ENCODE assay signal across 8 mouse cellular contexts in genomic region chr7:30168914-30169582, GRCm38 (mm10). TPM values are rescaled to one million over a fixed set of nuclear protein-coding genes. Genes with fewer than 3 reads are reported as not detected.
A peak's percentile ranks its signal among the peaks of the same experiment; 100 is the strongest.
DNase-seq lines count a peak whose midpoint lies in the region; ATAC-seq and TF ChIP-seq lines count a peak whose summit lies in the region.

No protein-coding gene starts in this region.

- ATAC-seq in kidney, embryonic 16.5 days (ENCODE audit: low FRiP score, low TSS enrichment) = no peak; the same call in 1 of the 2 replicates
- ATAC-seq in activated CD4-positive, CD25-positive, alpha-beta regulatory T cell, adult 4 months = peak; percentile 42
- no peak; the same call in 1 of the 2 replicates for ATAC-seq in forebrain, embryonic 12.5 days (ENCODE audit: low FRiP score)
- ATAC-seq in liver, embryonic 14.5 days (ENCODE audit: insufficient read depth) = peak; percentile 29

- peak overlapping the region; percentile 75 for H3K4me3 ChIP-seq in kidney, embryonic 16.5 days (ENCODE audit: low read length)
- H3K4me3 ChIP-seq in forebrain, embryonic 12.5 days (replicated peaks) = peak overlapping the region; percentile 69
- peak overlapping the region; percentile 85 to 100 for H3K4me3 ChIP-seq in liver, embryonic 14.5 days (ENCODE audit: insufficient read depth in 1 of 2, low read depth in 2 of 2, low read length in 2 of 2)

- peak overlapping the region; percentile 91 for H3K9ac ChIP-seq in kidney, embryonic 16.5 days (replicated peaks; ENCODE audit: low read length)
- peak overlapping the region; percentile 78 for H3K9ac ChIP-seq in forebrain, embryonic 12.5 days
- H3K9ac ChIP-seq in liver, embryonic 14.5 days (replicated peaks) = peak overlapping the region; percentile 95

- H3K27me3 ChIP-seq in kidney, embryonic 16.5 days (ENCODE audit: insufficient read depth, low read length) = no peaks in the 10 kb centered on the region
- H3K27me3 ChIP-seq in forebrain, embryonic 12.5 days = no peaks in the 10 kb centered on the region
- no peaks in the 10 kb centered on the region for H3K27me3 ChIP-seq in liver, embryonic 14.5 days (ENCODE audit: control insufficient read depth, insufficient read depth, low read length)

- H3K36me3 ChIP-seq in kidney, embryonic 16.5 days (ENCODE audit: insufficient read depth, low read length) = peaks cover 40% of the 10 kb centered on the region
- peaks cover 37% of the 10 kb centered on the region for H3K36me3 ChIP-seq in forebrain, embryonic 12.5 days (replicated peaks)
- peaks cover 4% of the 10 kb centered on the region for H3K36me3 ChIP-seq in liver, embryonic 14.5 days (replicated peaks; ENCODE audit: control insufficient read depth, insufficient read depth, low read depth)

- H3K9me3 ChIP-seq in kidney, embryonic 16.5 days (ENCODE audit: low read length) = peaks cover 34% of the 10 kb centered on the region
- peaks cover 42% of the 10 kb centered on the region for H3K9me3 ChIP-seq in forebrain, embryonic 12.5 days
- no peaks in the 10 kb centered on the region; the same call in 1 of the 2 replicates for H3K9me3 ChIP-seq in liver, embryonic 14.5 days (ENCODE audit: control insufficient read depth, low read length)

- WGBS in kidney, embryonic 16.5 days = 2% methylated on average over 21 of the region's 21 CpGs
- 4% methylated on average over 21 of the region's 21 CpGs for whole genome bisulfite sequencing in forebrain, embryonic 12.5 days
- WGBS in liver, embryonic 14.5 days (ENCODE audit: insufficient replicate concordance) = 1% methylated on average over 21 of the region's 21 CpGs

- H3K27ac ChIP-seq in kidney, embryonic 16.5 days (ENCODE audit: low read length) = peak overlapping the region; percentile 89
- peak overlapping the region; percentile 91 for H3K27ac ChIP-seq in forebrain, embryonic 12.5 days
- H3K27ac ChIP-seq in liver, embryonic 14.5 days = peak overlapping the region; percentile 72

- TF ChIP-seq EP300 in liver, embryonic 14.5 days (IDR thresholded peaks at IDR 0.05; ENCODE audit: low read depth) = no peak

- TF ChIP-seq CTCF in liver, embryonic 14.5 days (IDR thresholded peaks at IDR 0.05; ENCODE audit: low read depth) = no peak

- no peak for DNase-seq in kidney, adult 8-10 months
- peak in 2 of 3 experiments; percentile 26 for DNase-seq in liver, embryonic 14.5 days (ENCODE audit: low read depth in 3 of 3, low spot score in 3 of 3)
- peak; percentile 42 for DNase-seq in telencephalon, adult 2 months (ENCODE audit: low read depth, low spot score)
- no peak for DNase-seq in kidney, adult 11 months
- no peak for DNase-seq in spleen, adult 12 weeks (ENCODE audit: low spot score)

- H3K4me2 ChIP-seq in kidney, embryonic 16.5 days (replicated peaks; ENCODE audit: low read depth, low read length) = peak overlapping the region; percentile 68
- peak overlapping the region; percentile 70 for H3K4me2 ChIP-seq in forebrain, embryonic 12.5 days
- H3K4me2 ChIP-seq in liver, embryonic 14.5 days (ENCODE audit: low read depth) = peak overlapping the region; percentile 71

- H3K4me1 ChIP-seq in kidney, embryonic 16.5 days (ENCODE audit: insufficient read depth, low read length) = peaks cover 19% of the 10 kb centered on the region; the same call in 1 of the 2 replicates
- H3K4me1 ChIP-seq in forebrain, embryonic 12.5 days = peaks cover 12% of the 10 kb centered on the region
- H3K4me1 ChIP-seq in liver, embryonic 14.5 days (replicated peaks; ENCODE audit: control insufficient read depth in 2 of 2, insufficient read depth in 2 of 2, low read length in 1 of 2) = peaks cover 12 to 13% of the 10 kb centered on the region in 2 experiments

RNA-seq across cellular contexts. Expression of gene Zfp146, which starts 0.5 kb away (rescaled TPM):
- polyA plus RNA-seq in kidney, embryonic 16.5 days (2015; fragmentation: Nextera tagmentation; extraction: Ambion mirVana) = 12.6 and 15.6 TPM in 2 replicates
- polyA plus RNA-seq in activated CD4-positive, CD25-positive, alpha-beta regulatory T cell, adult 4 months (2017; shearing (Covaris generic)) = 10 to 100 TPM; 11.4 to 18.0 TPM
- 23.6 and 25.8 TPM in 2 replicates for polyA plus RNA-seq in forebrain, embryonic 12.5 days (2016; fragmentation: Nextera tagmentation; extraction: Ambion mirVana)
- 13.5 and 20.8 TPM in 2 replicates for polyA plus RNA-seq in liver, embryonic 14.5 days (2012; rRNA removed)
- polyA plus RNA-seq in liver, embryonic 14.5 days (2014; fragmentation: Nextera tagmentation; extraction: Ambion mirVana) = 4.2 and 4.4 TPM in 2 replicates

RNA-seq across cellular contexts. Expression of gene Cox7a1, which starts 14.9 kb away (rescaled TPM):
- polyA plus RNA-seq in kidney, embryonic 16.5 days (2015; fragmentation: Nextera tagmentation; extraction: Ambion mirVana) = 11.7 and 13.8 TPM in 2 replicates
- 1 to 10 TPM in 1 of 2 experiments, not detected in 1; 4.6 TPM for polyA plus RNA-seq in activated CD4-positive, CD25-positive, alpha-beta regulatory T cell, adult 4 months (2017; shearing (Covaris generic))
- 3.0 and 3.7 TPM in 2 replicates for polyA plus RNA-seq in forebrain, embryonic 12.5 days (2016; fragmentation: Nextera tagmentation; extraction: Ambion mirVana)
- 3.5 TPM in 2 replicates for polyA plus RNA-seq in liver, embryonic 14.5 days (2012; rRNA removed)
- polyA plus RNA-seq in liver, embryonic 14.5 days (2014; fragmentation: Nextera tagmentation; extraction: Ambion mirVana) = 5.5 and 7.0 TPM in 2 replicates

RNA-seq across cellular contexts. Expression of gene Capns1, which starts 29.6 kb away (rescaled TPM):
- 105 and 111 TPM in 2 replicates for polyA plus RNA-seq in kidney, embryonic 16.5 days (2015; fragmentation: Nextera tagmentation; extraction: Ambion mirVana)
- 10 to 100 TPM; 72.6 to 76.3 TPM for polyA plus RNA-seq in activated CD4-positive, CD25-positive, alpha-beta regulatory T cell, adult 4 months (2017; shearing (Covaris generic))
- 44.5 and 51.3 TPM in 2 replicates for polyA plus RNA-seq in forebrain, embryonic 12.5 days (2016; fragmentation: Nextera tagmentation; extraction: Ambion mirVana)
- 122 and 167 TPM in 2 replicates for polyA plus RNA-seq in liver, embryonic 14.5 days (2012; rRNA removed)
- polyA plus RNA-seq in liver, embryonic 14.5 days (2014; fragmentation: Nextera tagmentation; extraction: Ambion mirVana) = 29.3 and 31.2 TPM in 2 replicates

RNA-seq across cellular contexts. Expression of gene Zfp382, which starts 47.3 kb away (rescaled TPM):
- polyA plus RNA-seq in kidney, embryonic 16.5 days (2015; fragmentation: Nextera tagmentation; extraction: Ambion mirVana) = 11.7 and 12.0 TPM in 2 replicates
- polyA plus RNA-seq in activated CD4-positive, CD25-positive, alpha-beta regulatory T cell, adult 4 months (2017; shearing (Covaris generic)) = 10 to 100 TPM; 11.8 to 13.4 TPM
- 16.1 and 21.2 TPM in 2 replicates for polyA plus RNA-seq in forebrain, embryonic 12.5 days (2016; fragmentation: Nextera tagmentation; extraction: Ambion mirVana)
- polyA plus RNA-seq in liver, embryonic 14.5 days (2012; rRNA removed) = 0.26 and 0.66 TPM in 2 replicates
- 0.32 and 1.5 TPM in 2 replicates for polyA plus RNA-seq in liver, embryonic 14.5 days (2014; fragmentation: Nextera tagmentation; extraction: Ambion mirVana)

Comparison
In these comparisons a context has a peak if more than half of its experiments do, and no peak if none do; other contexts are left out.
1. ATAC-seq: peak in activated CD4-positive, CD25-positive, alpha-beta regulatory T cell, adult 4 months (single experiment) and liver, embryonic 14.5 days (single experiment); none in kidney, embryonic 16.5 days (single experiment) and forebrain, embryonic 12.5 days (single experiment).
2. DNase-seq: peak in liver, embryonic 14.5 days (2 of 3) and telencephalon, adult 2 months (single experiment); none in kidney, adult 8-10 months (0 of 2), kidney, adult 11 months (single experiment) and spleen, adult 12 weeks (single experiment).
3. Peak in every context shown above with its lines, with median percentiles within 50 percentile points of each other: H3K27ac ChIP-seq, H3K4me2 ChIP-seq, H3K4me3 ChIP-seq and H3K9ac ChIP-seq.